Mouse (Mus musculus) CH12.LX (cell line): ENCODE data around the gene St6galnac1.

ENCODE experiments used
- BHLHE40 ChIP-seq: IDR thresholded peaks from 2 replicates; pipeline ENCODE4 v1.6.1; 2011; ENCODE audit warnings: mild to moderate bottlenecking, low read depth, low read length, improper control_type of control experiment
- CHD2 ChIP-seq: IDR thresholded peaks from 2 replicates; pipeline ENCODE4 v1.6.1; 2011; ENCODE audit warnings: low read length, improper control_type of control experiment
- CTCF ChIP-seq, 2 experiments: IDR thresholded peaks in 1 of 2; conservative IDR thresholded peaks in 1 of 2; 2 replicates each; pipeline ENCODE4 v1.5.1; 2011 to 2012; ENCODE audit warnings: low read depth in 2 of 2, low read length in 2 of 2, improper control_type of control experiment in 1 of 2, inconsistent platforms in 1 of 2, mild to moderate bottlenecking in 1 of 2, moderate library complexity in 1 of 2
- ELF1 ChIP-seq: IDR thresholded peaks from 2 replicates; pipeline ENCODE4 v1.6.1; 2014; ENCODE audit warnings: low read depth, mild to moderate bottlenecking, inconsistent platforms, low read length, improper control_type of control experiment
- EP300 ChIP-seq: IDR thresholded peaks from 2 replicates; pipeline ENCODE4 v1.6.1; 2011; ENCODE audit warnings: low read length, improper control_type of control experiment
- ETS1 ChIP-seq: conservative IDR thresholded peaks from 2 replicates; pipeline ENCODE4 v1.6.1; 2012; ENCODE audit warnings: low read depth, mild to moderate bottlenecking, inconsistent platforms, low read length, improper control_type of control experiment, moderate library complexity
- HCFC1 ChIP-seq: IDR thresholded peaks from 2 replicates; pipeline ENCODE4 v1.6.1; 2012; ENCODE audit warnings: low read depth, mild to moderate bottlenecking, inconsistent platforms, low read length, improper control_type of control experiment
- MAZ ChIP-seq: IDR thresholded peaks from 2 replicates; pipeline ENCODE4 v1.6.1; 2012; ENCODE audit warnings: low read depth, mild to moderate bottlenecking, inconsistent platforms, low read length, improper control_type of control experiment, moderate library complexity
- MXI1 ChIP-seq: IDR thresholded peaks from 2 replicates; pipeline ENCODE4 v1.6.1; 2011; ENCODE audit warnings: mild to moderate bottlenecking, low read depth, low read length, improper control_type of control experiment
- NELFE ChIP-seq: IDR thresholded peaks from 2 replicates; pipeline ENCODE4 v1.6.1; 2011; ENCODE audit warnings: low read depth, low read length, improper control_type of control experiment
- POLR2A ChIP-seq: IDR thresholded peaks from 2 replicates; pipeline ENCODE4 v1.6.1; 2011; ENCODE audit warnings: low read depth, mild to moderate bottlenecking, improper control_type of control experiment, low read length
- RCOR1 ChIP-seq: conservative IDR thresholded peaks from 2 replicates; pipeline ENCODE4 v1.6.1; 2012; ENCODE audit warnings: low read depth, mild to moderate bottlenecking, inconsistent platforms, low read length, improper control_type of control experiment
- USF1 ChIP-seq: IDR thresholded peaks from 2 replicates; pipeline ENCODE4 v1.6.1; 2014; ENCODE audit warnings: low read depth, mild to moderate bottlenecking, inconsistent platforms, low read length, improper control_type of control experiment
- ZC3H11A ChIP-seq: IDR thresholded peaks from 2 replicates; pipeline ENCODE4 v1.6.1; 2012; ENCODE audit warnings: low read depth, mild to moderate bottlenecking, inconsistent platforms, low read length, improper control_type of control experiment

- TF ChIP-seq POLR2A (no peak), EP300 (no peak), CTCF (conservative IDR thresholded peaks at IDR 0.05 in 1 of 2, IDR thresholded peaks at IDR 0.05 in 1 of 2; ENCODE audit: low read depth in 2 of 2, low read length in 2 of 2) (no peak), BHLHE40 (no peak), CHD2 (no peak), ELF1 (no peak), MAZ (no peak), NELFE (no peak), ETS1 (no peak), HCFC1 (no peak), RCOR1 (no peak), ZC3H11A (no peak), MXI1 (no peak), USF1 (no peak)
Measured at GRCm38 (mm10) chr11:116812793-116813529, 37.7 kb upstream of the St6galnac1 start.
